Mouse (Mus musculus): ENCODE measurements around the gene Olfr1037.
"Not testable (repeated sequence)": the region's sequence is repeated elsewhere in the genome, so short reads cannot be mapped to it uniquely, and the experiment has no call there.

Olfr1037 gene

GRCm38 (mm10) chr2:86087285-86087684 is at the start of gene Olfr1037:
Olfr1037 (minus strand) TSS chr2:86087385.
- DNase-seq: no peak

GRCm38 (mm10) chr2:86135828-86136227 is 48.6 kb upstream of the Olfr1037 start, which contains the start of gene Olfr1039:
Olfr1039 (minus strand) TSS chr2:86135928.
- no peak for DNase-seq

- not testable (repeated sequence) for DNase-seq
Measured at GRCm38 (mm10) chr2:86080478-86080877, 6.7 kb downstream of the Olfr1037 start.

- DNase-seq: not testable (repeated sequence)
Measured at GRCm38 (mm10) chr2:86073692-86074091, 13.5 kb downstream of the Olfr1037 start, which contains the start of gene Olfr1036. Olfr1036 (plus strand) TSS chr2:86073992.

- DNase-seq: no peak
Measured at GRCm38 (mm10) chr2:86070189-86070588, 17.0 kb downstream of the Olfr1037 start.

- DNase-seq: not testable (repeated sequence)
Measured at GRCm38 (mm10) chr2:86063766-86064165, 23.4 kb downstream of the Olfr1037 start.

- DNase-seq: not testable (repeated sequence)
Measured at GRCm38 (mm10) chr2:86050777-86051176, 36.4 kb downstream of the Olfr1037 start.

GRCm38 (mm10) chr2:86045561-86045960 is 41.6 kb downstream of the Olfr1037 start, which contains the start of gene Olfr1034:
Olfr1034 (plus strand) TSS chr2:86045861.
- DNase-seq: no peak

Measured in cerebellum, adult 11 months (tissue).